Mouse (Mus musculus) embryonic facial prominence, embryonic 12.5 days (tissue): ENCODE data around the gene Dock4. TPM values are rescaled to one million over a fixed set of nuclear protein-coding genes. Genes with fewer than 3 reads are reported as not detected.

Source experiments
- ATAC-seq: fragments of 200-750 bp; cut with Nextera tagmentation; 2 replicates; pipeline ENCODE4 v1.8.0; 2017; ENCODE audit not compliant: insufficient number of reproducible peaks, insufficient read depth, low FRiP score, low TSS enrichment
- H3K27ac ChIP-seq: fragments of 300-500 bp; sonication (generic); 2 replicates; pipeline ENCODE4 v1.5.1; 2016; ENCODE audit warnings: mild to moderate bottlenecking
- H3K27me3 ChIP-seq: fragments of 300-500 bp; sonication (generic); 2 replicates; pipeline ENCODE4 v1.6.1; 2016; ENCODE audit warnings: mild to moderate bottlenecking, moderate library complexity
- H3K36me3 ChIP-seq: fragments of 300-500 bp; sonication (generic); 2 replicates; pipeline ENCODE4 v1.6.1; 2016; ENCODE audit warnings: mild to moderate bottlenecking
- H3K4me1 ChIP-seq: fragments of 300-500 bp; sonication (generic); 2 replicates; pipeline ENCODE4 v1.6.1; 2016
- H3K4me2 ChIP-seq: fragments of 300-500 bp; sonication (generic); replicated peaks from 2 replicates; pipeline ENCODE4 v1.6.1; 2016; ENCODE audit warnings: mild to moderate bottlenecking, moderate library complexity
- H3K4me3 ChIP-seq: fragments of 300-500 bp; sonication (generic); 2 replicates; pipeline ENCODE4 v1.5.1; 2016; ENCODE audit warnings: mild to moderate bottlenecking
- H3K9ac ChIP-seq: fragments of 300-500 bp; sonication (generic); 2 replicates; pipeline ENCODE4 v1.6.1; 2016; ENCODE audit warnings: mild to moderate bottlenecking, moderate library complexity
- H3K9me3 ChIP-seq: fragments of 300-500 bp; sonication (generic); 2 replicates; pipeline ENCODE4 v1.6.1; 2016; ENCODE audit warnings: mild to moderate bottlenecking, moderate library complexity
- WGBS: fragments of 180-500 bp; shearing (Covaris S2); methylation state at CpG from one replicate; pipeline ENCODE4 v1.1.7; 2016; 5-methylcytosine and 5-hydroxymethylcytosine counted together
- polyA plus RNA-seq: library from polyadenylated mRNA; unstranded; fragments of >200 nt; fragmentation: Nextera tagmentation; extraction: Ambion mirVana; gene quantifications from 2 replicates; pipeline ENCODE4 v1.2.1, GENCODE M21; 2016

The Dock4 gene
- polyA plus RNA-seq, 1 experiment from 2014 or later, result 24.5 TPM

- H3K9me3 ChIP-seq, result no peaks in the 10 kb centered on the region
- H3K4me3 ChIP-seq, result no peak overlapping the region
- peaks cover 9% of the 10 kb centered on the region for H3K4me1 ChIP-seq
- H3K9ac ChIP-seq, result no peak overlapping the region
- no peak overlapping the region for H3K4me2 ChIP-seq
- no peaks in the 10 kb centered on the region for H3K36me3 ChIP-seq
- no peaks in the 10 kb centered on the region for H3K27me3 ChIP-seq
- ATAC-seq, result no peak
- 30% methylated on average over 3 of the region's 3 CpGs for WGBS
- H3K27ac ChIP-seq, result no peak overlapping the region
Measured at GRCm38 (mm10) chr12:40581037-40581436, 135.3 kb downstream of the Dock4 start.

- H3K27ac ChIP-seq, result no peak overlapping the region
- H3K4me3 ChIP-seq, result no peak overlapping the region
- no peaks in the 10 kb centered on the region for H3K27me3 ChIP-seq
- H3K4me1 ChIP-seq, result peaks cover 9% of the 10 kb centered on the region
- H3K4me2 ChIP-seq, result no peak overlapping the region
- H3K9me3 ChIP-seq, result no peaks in the 10 kb centered on the region
- H3K9ac ChIP-seq, result no peak overlapping the region
- no peak for ATAC-seq
- no peaks in the 10 kb centered on the region for H3K36me3 ChIP-seq
- 86% methylated on average over 5 of the region's 5 CpGs for WGBS
Measured at GRCm38 (mm10) chr12:40582059-40582458, 136.3 kb downstream of the Dock4 start.

- H3K4me2 ChIP-seq, result no peak overlapping the region
- no peak overlapping the region for H3K4me3 ChIP-seq
- no peak overlapping the region for H3K9ac ChIP-seq
- 82% methylated on average over 7 of the region's 7 CpGs for WGBS
- H3K27me3 ChIP-seq, result no peaks in the 10 kb centered on the region
- H3K36me3 ChIP-seq, result no peaks in the 10 kb centered on the region
- no peak overlapping the region for H3K27ac ChIP-seq
- ATAC-seq, result no peak
- H3K4me1 ChIP-seq, result peaks cover 9% of the 10 kb centered on the region
- H3K9me3 ChIP-seq, result no peaks in the 10 kb centered on the region
Measured at GRCm38 (mm10) chr12:40584526-40585289, 139.0 kb downstream of the Dock4 start.

- no peak overlapping the region for H3K4me2 ChIP-seq
- no peak overlapping the region for H3K27ac ChIP-seq
- WGBS, result 84% methylated on average over 4 of the region's 4 CpGs
- peaks cover 3% of the 10 kb centered on the region; the same call in 1 of the 2 replicates for H3K4me1 ChIP-seq
- no peak overlapping the region for H3K4me3 ChIP-seq
- no peaks in the 10 kb centered on the region for H3K9me3 ChIP-seq
- no peaks in the 10 kb centered on the region for H3K36me3 ChIP-seq
- no peak overlapping the region for H3K9ac ChIP-seq
- H3K27me3 ChIP-seq, result no peaks in the 10 kb centered on the region
- ATAC-seq, result no peak
Measured at GRCm38 (mm10) chr12:40585456-40586141, 139.8 kb downstream of the Dock4 start.

GRCm38 (mm10) chr12:40594161-40594560 lies 148.4 kb downstream of the Dock4 start:
- ATAC-seq, result no peak
- no peak overlapping the region for H3K9ac ChIP-seq
- no peak overlapping the region for H3K4me3 ChIP-seq
- 71% methylated on average over 4 of the region's 4 CpGs for WGBS
- no peaks in the 10 kb centered on the region for H3K27me3 ChIP-seq
- H3K27ac ChIP-seq, result no peak overlapping the region
- H3K4me1 ChIP-seq, result no peaks in the 10 kb centered on the region
- no peaks in the 10 kb centered on the region for H3K36me3 ChIP-seq
- H3K4me2 ChIP-seq, result no peak overlapping the region
- H3K9me3 ChIP-seq, result no peaks in the 10 kb centered on the region

- H3K9me3 ChIP-seq, result no peaks in the 10 kb centered on the region
Measured at GRCm38 (mm10) chr12:40595440-40595839, 149.7 kb downstream of the Dock4 start.

GRCm38 (mm10) chr12:40596020-40596419 lies 150.3 kb downstream of the Dock4 start:
- H3K9ac ChIP-seq, result no peak overlapping the region
- no peak overlapping the region for H3K4me2 ChIP-seq
- 76% methylated on average over 7 of the region's 7 CpGs for WGBS
- H3K9me3 ChIP-seq, result no peaks in the 10 kb centered on the region
- no peak overlapping the region for H3K4me3 ChIP-seq
- ATAC-seq, result no peak
- H3K27me3 ChIP-seq, result no peaks in the 10 kb centered on the region
- H3K36me3 ChIP-seq, result no peaks in the 10 kb centered on the region
- H3K27ac ChIP-seq, result no peak overlapping the region
- H3K4me1 ChIP-seq, result no peaks in the 10 kb centered on the region

More at GRCm38 (mm10) chr12:40595440-40595839, 149.7 kb downstream of the Dock4 start:
- no peak overlapping the region for H3K27ac ChIP-seq
- H3K36me3 ChIP-seq, result no peaks in the 10 kb centered on the region
- H3K27me3 ChIP-seq, result no peaks in the 10 kb centered on the region
- H3K4me2 ChIP-seq, result no peak overlapping the region
- WGBS, result 88% methylated on average over 6 of the region's 6 CpGs
- H3K9ac ChIP-seq, result no peak overlapping the region
- no peak overlapping the region for H3K4me3 ChIP-seq
- no peak for ATAC-seq
- H3K4me1 ChIP-seq, result no peaks in the 10 kb centered on the region

- 94% methylated on average over 6 of the region's 6 CpGs for WGBS
- Histone ChIP-seq H3K4me2 (no peak overlapping the region), H3K4me3 (no peak overlapping the region), H3K9me3 (no peaks in the 10 kb centered on the region), H3K9ac (no peak overlapping the region), H3K27me3 (no peaks in the 10 kb centered on the region), H3K36me3 (no peaks in the 10 kb centered on the region), H3K27ac (no peak overlapping the region), H3K4me1 (no peaks in the 10 kb centered on the region)
- ATAC-seq, result no peak
Measured at GRCm38 (mm10) chr12:40596441-40596840, 150.7 kb downstream of the Dock4 start.

GRCm38 (mm10) chr12:40599952-40600351 lies 154.2 kb downstream of the Dock4 start:
- H3K4me3 ChIP-seq, result no peak overlapping the region
- 57% methylated on average over 2 of the region's 2 CpGs for WGBS
- H3K9me3 ChIP-seq, result no peaks in the 10 kb centered on the region
- no peaks in the 10 kb centered on the region for H3K4me1 ChIP-seq
- no peak overlapping the region for H3K27ac ChIP-seq
- H3K9ac ChIP-seq, result no peak overlapping the region
- no peak overlapping the region for H3K4me2 ChIP-seq
- no peak for ATAC-seq
- no peaks in the 10 kb centered on the region for H3K27me3 ChIP-seq
- H3K36me3 ChIP-seq, result no peaks in the 10 kb centered on the region

GRCm38 (mm10) chr12:40605565-40605964 lies 159.8 kb downstream of the Dock4 start:
- 84% methylated on average over 4 of the region's 4 CpGs for WGBS

GRCm38 (mm10) chr12:40622926-40623325 lies 177.2 kb downstream of the Dock4 start:
- Histone ChIP-seq H3K9me3 (no peaks in the 10 kb centered on the region), H3K9ac (no peak overlapping the region), H3K27ac (no peak overlapping the region), H3K36me3 (no peaks in the 10 kb centered on the region), H3K4me3 (no peak overlapping the region), H3K4me1 (no peaks in the 10 kb centered on the region), H3K27me3 (no peaks in the 10 kb centered on the region), H3K4me2 (no peak overlapping the region)
- no peak for ATAC-seq

More at GRCm38 (mm10) chr12:40605565-40605964, 159.8 kb downstream of the Dock4 start:
- Histone ChIP-seq H3K4me3 (no peak overlapping the region), H3K9me3 (no peaks in the 10 kb centered on the region), H3K4me1 (no peaks in the 10 kb centered on the region), H3K4me2 (no peak overlapping the region), H3K27me3 (no peaks in the 10 kb centered on the region), H3K36me3 (no peaks in the 10 kb centered on the region), H3K27ac (no peak overlapping the region), H3K9ac (no peak overlapping the region)
- no peak for ATAC-seq

GRCm38 (mm10) chr12:40626521-40626920 lies 180.8 kb downstream of the Dock4 start:
- H3K4me3 ChIP-seq, result no peak overlapping the region
- H3K4me1 ChIP-seq, result no peaks in the 10 kb centered on the region
- 96% methylated on average over 1 of the region's 1 CpGs for WGBS
- no peaks in the 10 kb centered on the region for H3K36me3 ChIP-seq
- no peak overlapping the region for H3K27ac ChIP-seq
- no peak overlapping the region for H3K9ac ChIP-seq
- no peak for ATAC-seq
- H3K4me2 ChIP-seq, result no peak overlapping the region
- no peaks in the 10 kb centered on the region for H3K27me3 ChIP-seq
- H3K9me3 ChIP-seq, result no peaks in the 10 kb centered on the region
